Mouse (Mus musculus): ENCODE results near the gene Tmem130. TPM values are rescaled to one million over a fixed set of nuclear protein-coding genes. Genes with fewer than 3 reads are reported as not detected.

The Tmem130 gene
- polyA plus RNA-seq, 1 experiment from 2014 or later = 2.5 TPM

- no peak overlapping the region for H3K9ac ChIP-seq
- 0 out of 2 replicates have a peak, but pooled peaks cover 4% of the 10 kb centered on the region for H3K4me1 ChIP-seq
- no peaks in the 10 kb centered on the region for H3K9me3 ChIP-seq (replicated peaks)
- H3K4me3 ChIP-seq (replicated peaks) = no peak overlapping the region
- no peak overlapping the region for H3K4me2 ChIP-seq
- 63% methylated on average over 4 of the region's 4 CpGs for WGBS
- H3K36me3 ChIP-seq = no peaks in the 10 kb centered on the region
- no peak for ATAC-seq (replicated peaks; ENCODE audit: low FRiP score)
- no peaks in the 10 kb centered on the region for H3K27me3 ChIP-seq
- no peak overlapping the region for H3K27ac ChIP-seq
Measured at GRCm38 (mm10) chr5:144688371-144688770, 73.2 kb downstream of the Tmem130 start.

Other genes starting within 250 kb of the Tmem130 start
- gene Nptx2, start 215.9 kb downstream of the Tmem130 start, polyA plus RNA-seq (2015; fragmentation: Nextera tagmentation; extraction: Ambion mirVana) = 1.1 TPM in 2 replicates
- 70.0 and 84.0 TPM in 2 replicates for gene Trrap, start 5.9 kb upstream of the Tmem130 start, polyA plus RNA-seq (2015; fragmentation: Nextera tagmentation; extraction: Ambion mirVana)
- 14.0 and 15.4 TPM in 2 replicates for gene Smurf1, start 204.0 kb upstream of the Tmem130 start, polyA plus RNA-seq (2015; fragmentation: Nextera tagmentation; extraction: Ambion mirVana)

All from kidney, embryonic 15.5 days (tissue).